Mouse (Mus musculus): ENCODE data around the gene Ppp1r16b.

Gene Ppp1r16b

DNA sequence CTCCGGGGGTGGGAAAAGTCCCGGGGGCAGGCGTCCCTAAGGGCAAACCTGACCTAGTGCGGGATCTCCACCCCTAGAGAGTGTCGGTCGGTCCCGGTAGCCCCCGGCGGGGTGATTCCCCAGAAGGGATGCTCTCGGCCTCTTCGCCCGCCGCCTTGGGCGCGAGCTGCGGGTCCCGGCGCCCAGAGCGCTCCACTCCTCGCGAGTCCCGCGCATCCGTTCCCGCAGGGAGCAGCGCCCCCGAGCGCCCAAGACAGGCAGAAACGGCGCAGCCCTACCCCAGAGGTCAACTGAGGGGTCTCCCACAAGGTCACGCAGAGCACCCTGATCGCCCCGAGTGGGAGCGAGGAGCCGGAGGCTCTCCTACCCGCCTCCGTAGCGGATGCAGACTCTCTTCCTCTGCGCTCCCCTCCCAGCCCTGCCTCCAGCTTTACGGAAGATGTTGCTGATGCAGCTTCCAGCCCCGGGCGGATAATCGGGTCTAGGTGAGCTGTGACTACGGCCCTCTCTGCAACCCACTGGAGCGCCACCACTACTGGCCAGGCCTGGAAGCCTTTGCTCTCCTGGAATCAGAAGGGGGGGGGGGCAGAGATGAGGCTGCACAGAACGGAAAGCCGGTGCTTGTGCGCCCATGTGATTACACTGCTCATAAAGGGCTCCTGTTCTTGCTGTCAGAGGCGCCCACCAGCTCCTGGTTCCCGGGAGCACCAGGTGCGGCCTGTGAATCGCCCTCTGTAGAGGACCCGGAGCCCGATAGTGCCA lies 2.7 kb downstream of the Ppp1r16b start:
- DNase-seq (ENCODE audit: low read depth in 1 of 2, low spot score in 2 of 2), result no peak

DNA sequence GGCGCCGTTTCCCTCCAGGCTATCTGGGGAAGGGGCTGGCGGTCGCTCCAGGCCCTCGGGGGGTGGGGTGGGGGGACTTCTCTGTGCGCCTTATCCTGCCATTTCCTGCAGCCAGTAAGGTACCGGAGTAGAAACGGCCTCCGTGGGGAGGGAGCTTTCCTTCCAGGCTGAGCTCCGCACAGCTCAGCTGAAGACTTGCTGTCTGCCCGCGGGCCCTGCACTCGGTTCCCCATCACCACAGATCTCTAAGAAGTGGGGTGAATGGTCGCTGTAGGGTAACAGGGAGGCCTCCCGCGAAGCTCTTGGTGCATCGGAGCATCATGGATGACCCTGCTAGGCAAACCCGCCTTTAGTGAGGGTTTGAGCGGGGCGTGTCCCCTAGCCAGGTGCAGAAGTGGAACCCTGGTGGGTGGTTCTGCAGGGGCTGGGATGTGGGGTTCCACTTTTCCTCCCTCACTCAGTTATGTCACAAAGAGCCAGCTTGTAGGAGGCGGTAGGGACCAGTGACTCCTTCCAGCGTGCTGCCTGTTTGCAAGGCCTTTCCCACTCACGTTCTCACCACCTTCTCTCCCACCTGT lies 3.3 kb downstream of the Ppp1r16b start:
- DNase-seq (ENCODE audit: low read depth in 1 of 2, low spot score in 2 of 2), result no peak

DNA sequence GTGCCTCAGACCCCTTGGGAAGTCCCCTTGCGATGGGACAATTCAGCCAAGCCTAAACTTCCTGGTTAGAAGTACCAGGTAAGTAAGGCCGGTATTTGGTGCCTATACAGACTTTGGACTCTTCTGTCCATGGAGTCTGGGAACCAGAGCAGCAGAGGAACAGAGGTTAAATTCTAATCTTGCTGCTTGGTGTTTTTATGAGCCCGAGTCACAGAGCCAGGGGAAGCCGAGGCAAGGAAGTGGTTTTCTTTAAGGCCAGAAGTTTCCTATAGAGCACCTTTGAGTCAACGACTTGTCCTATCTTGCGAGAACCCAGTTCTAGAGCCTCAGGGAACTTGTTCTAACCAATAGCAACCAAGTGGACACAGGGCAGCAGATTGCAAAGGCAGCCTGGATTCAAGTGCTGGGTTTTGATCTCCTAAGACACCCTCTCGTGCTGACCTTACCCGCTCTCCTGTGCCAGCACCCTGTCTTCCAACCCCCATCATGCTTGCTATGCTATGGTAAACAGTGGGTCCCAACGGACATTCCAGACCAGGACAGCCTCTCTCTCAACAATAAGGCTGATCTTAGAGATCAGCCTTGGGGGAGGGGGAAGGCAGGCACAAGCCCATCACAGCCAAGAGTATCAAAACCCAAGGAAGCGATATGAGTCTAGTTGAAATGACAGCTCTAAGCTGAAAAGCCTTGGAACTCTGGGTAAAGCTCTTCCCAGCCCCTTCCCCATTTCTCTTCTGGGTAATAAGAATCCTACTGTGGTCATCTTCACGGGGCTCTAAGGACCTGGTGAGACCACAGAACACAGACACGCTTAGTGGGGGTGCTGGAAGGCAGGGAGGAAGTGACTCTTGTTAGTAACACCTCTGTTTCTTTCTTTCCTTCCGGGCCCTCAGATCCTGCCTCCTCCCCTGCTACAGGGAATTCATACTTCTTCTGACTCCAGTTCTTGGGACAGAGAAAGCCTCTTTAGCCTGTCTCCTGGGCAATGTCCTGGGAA lies 4.3 kb downstream of the Ppp1r16b start:
- DNase-seq (ENCODE audit: low read depth in 1 of 2, low spot score in 2 of 2), result no peak

DNA sequence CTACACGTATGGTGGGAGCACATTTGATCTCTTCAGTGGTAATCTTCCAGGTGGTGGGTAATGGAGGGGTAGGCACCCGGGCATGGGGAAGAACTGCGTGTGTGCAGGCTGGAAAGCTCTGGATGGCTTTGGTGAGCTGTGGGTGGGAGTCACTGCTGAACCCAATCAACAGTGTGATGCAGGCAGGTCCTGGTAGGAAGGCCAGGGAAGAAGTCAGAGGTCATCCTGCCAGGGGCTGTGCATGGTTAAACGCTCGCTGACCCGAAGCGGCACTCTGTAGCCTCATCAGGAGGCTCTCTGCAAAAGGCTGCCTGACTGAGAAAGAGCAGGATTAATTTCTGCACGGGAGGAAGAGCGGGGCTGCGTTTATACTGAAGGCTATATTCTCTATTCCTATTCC lies 5.4 kb downstream of the Ppp1r16b start:
- DNase-seq (ENCODE audit: low read depth in 1 of 2, low spot score in 2 of 2), result no peak

DNA sequence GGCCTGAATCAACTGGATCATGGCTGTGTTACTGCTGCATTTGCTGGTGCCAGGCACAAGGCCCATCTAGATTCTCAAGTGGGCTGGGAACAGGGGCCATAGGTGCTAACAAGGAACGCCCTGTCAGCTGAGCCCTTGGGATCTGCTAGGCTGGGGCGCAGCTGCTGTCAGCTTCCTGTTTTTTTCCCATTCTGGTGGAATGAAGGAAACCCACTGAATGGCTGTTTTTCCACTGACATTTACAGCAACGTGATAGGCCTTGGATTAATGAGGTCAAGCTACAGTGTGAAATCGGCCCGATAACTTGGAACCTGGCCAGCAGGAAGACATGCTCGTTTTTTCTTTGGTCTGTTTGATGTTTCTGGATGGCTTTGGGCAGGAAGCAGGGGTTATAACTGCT lies 7.6 kb downstream of the Ppp1r16b start:
- no peak for DNase-seq (ENCODE audit: low read depth in 1 of 2, low spot score in 2 of 2)

DNA sequence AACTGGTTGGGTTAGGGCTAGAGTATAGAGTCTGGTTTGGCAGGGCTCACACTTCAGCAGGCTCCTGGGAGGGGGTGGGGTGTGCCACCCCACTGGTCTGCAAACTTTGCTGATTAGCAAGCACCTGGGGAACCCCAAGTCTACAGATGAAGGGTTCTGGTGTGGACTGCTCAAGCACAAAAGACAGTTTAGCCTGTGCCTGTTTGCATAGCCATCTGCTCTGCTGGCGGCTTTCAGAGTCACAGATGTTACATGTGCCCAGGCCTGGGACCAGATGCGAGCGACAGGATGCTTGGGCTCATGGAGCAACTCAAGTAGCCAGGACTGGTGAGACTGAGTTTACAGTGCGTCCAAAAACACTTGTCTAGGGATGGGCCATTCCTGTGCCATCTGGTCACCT lies 8.3 kb downstream of the Ppp1r16b start:
- DNase-seq (ENCODE audit: low read depth in 1 of 2, low spot score in 2 of 2), result no peak

DNA sequence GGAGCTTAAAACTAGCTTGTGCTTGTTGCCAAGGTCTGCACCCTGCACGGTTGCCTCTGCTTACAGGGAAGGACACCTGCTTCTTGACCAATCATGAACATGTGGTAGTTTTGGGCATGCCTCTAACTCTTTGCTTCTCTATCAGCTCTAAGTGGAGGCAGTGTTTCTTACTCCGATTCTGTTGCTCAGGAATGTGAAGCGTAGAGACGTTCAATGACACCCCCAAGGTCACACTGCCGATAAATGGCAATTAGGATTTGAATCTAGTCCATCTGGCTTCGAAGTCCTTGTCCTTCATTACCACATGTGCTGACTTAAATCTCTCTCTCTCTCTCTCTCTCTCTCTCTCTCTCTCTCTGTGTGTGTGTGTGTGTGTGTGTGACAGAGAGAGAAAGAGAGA lies 8.9 kb downstream of the Ppp1r16b start:
- no peak for DNase-seq (ENCODE audit: low read depth in 1 of 2, low spot score in 2 of 2)

DNA sequence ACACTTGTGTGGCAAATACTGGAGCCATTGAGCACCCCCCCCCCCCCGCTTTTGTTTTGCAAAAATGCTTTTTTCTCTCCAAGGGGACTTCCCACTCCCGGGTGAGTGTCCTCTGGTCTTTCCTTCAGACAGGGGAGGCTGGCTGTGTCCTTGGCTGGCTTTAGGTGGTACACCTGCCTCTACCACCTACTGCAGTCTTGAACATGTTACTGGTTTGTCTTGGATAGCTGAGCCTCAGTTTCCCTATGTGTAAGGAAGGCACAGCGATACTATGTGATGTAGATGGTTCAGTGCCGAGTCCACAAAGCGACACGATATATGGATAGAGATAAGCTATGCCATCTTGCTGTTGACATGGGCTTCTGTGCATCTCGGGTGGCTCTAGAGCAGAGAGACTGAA lies 9.6 kb downstream of the Ppp1r16b start:
- no peak for DNase-seq (ENCODE audit: low read depth in 1 of 2, low spot score in 2 of 2)

DNA sequence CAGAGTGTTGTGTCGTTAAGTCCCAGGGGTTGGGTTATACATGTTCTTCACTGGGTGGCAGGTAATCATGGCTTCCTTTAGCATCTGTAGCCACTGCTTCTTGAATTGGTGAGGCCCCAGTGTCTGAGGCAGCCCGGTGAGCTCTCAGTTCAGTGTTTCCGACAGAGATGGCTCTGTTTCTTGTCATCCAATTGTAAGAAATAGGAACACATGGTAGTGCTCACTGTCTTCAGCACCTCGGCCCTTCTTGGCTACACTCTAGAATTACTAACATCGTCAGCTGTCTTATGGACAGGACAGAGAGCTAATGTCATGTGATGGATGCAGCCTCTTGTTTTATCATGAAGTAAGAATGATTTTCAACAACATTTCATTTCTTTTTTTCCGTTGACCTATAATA lies 10.0 kb downstream of the Ppp1r16b start:
- DNase-seq (ENCODE audit: low read depth in 1 of 2, low spot score in 2 of 2), result no peak

DNA sequence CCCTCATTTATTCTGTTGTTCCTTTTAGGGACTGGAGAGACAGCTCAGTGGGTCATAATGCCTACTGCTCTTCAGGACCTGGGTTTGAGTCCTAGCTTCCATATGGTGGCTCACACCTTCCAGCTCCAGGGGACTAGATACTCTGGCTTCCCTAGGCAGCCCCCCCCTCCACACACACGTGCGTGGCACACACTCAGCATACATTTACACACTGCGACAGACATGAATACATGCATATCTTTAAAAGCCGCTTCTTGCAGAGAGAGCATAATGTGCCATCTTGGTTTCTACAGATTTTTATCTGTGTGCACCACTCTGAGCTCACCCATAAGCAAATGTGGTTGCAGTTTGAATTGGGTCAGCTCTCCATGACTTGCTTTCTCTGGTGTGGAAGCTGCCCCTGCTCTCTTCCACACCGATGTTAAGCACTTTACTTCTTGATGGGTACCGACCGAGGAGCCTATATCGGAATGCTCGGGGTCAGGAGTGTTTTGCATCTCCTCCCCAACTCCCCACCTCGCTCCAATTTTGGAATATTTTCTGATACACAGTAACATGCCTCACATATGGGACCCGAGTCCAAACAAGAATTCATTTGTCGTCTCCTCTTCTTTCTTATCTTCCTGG lies 10.8 kb downstream of the Ppp1r16b start:
- DNase-seq (ENCODE audit: low read depth in 1 of 2, low spot score in 2 of 2), result no peak

DNA sequence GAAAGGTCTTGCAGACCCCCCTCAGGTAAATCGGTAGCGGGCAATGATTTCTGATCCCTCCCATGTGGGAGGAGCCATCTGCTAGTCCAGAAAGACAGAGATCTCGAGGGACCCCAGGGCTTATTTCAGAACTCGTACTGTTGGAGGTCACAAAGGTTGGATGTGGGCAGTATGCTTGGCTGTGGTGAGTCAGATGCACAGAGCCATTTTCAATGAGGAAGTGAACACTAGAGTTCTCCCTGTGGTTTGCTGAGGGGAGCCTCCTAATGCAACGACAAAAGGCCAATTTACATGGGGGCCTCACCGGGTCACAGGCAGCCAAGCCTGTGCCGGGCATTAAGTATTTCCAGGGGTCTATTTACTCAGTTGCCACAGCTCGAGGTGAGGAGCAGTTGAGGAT lies 12.7 kb downstream of the Ppp1r16b start:
- DNase-seq (ENCODE audit: low read depth in 1 of 2, low spot score in 2 of 2), result no peak

DNA sequence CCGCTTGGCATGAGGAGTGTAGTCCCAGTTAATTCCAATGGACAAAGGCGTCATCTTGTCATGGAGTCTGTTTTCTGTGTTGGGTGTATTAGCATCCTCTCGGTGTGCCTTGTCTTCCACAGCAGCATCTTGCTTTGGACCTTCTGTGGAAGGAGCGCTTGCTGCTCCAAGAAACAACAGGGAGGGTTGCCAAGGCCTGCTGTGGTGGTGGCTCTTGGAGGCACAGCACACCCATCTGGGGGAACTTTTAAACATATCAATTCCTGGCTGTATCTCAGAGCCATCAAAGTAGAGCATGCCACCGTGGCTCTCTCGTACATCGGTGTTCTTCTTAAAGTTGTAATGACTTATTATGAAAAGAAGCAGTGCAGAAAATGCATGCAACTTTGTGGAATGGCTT lies 13.9 kb downstream of the Ppp1r16b start:
- no peak for DNase-seq (ENCODE audit: low read depth in 1 of 2, low spot score in 2 of 2)

DNA sequence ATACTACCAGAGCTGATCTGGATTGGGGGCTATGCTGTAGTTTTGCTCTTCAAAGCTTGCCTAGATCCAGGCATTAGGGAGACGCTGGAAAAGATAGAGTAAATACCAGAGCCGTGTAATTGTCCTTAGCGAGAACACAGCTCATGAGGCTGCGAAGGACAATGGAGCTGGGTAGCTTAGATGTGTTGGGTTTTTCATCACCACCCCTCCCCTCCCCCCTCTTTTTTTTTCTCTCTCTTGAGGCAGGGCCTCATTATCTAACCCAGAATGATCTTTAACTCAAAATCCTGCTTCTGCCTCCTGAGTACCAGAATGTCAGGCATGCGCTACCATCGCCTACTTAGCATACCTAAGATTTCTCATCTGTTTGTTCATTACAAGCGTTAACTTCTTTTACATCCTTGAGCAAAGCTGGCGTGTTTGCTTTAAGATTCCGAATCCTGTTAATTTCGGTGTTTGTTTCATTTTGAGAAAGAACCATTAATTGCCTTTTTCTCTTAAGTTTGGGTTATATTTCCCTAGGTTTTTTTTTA lies 15.2 kb downstream of the Ppp1r16b start:
- no peak for DNase-seq (ENCODE audit: low read depth in 1 of 2, low spot score in 2 of 2)

DNA sequence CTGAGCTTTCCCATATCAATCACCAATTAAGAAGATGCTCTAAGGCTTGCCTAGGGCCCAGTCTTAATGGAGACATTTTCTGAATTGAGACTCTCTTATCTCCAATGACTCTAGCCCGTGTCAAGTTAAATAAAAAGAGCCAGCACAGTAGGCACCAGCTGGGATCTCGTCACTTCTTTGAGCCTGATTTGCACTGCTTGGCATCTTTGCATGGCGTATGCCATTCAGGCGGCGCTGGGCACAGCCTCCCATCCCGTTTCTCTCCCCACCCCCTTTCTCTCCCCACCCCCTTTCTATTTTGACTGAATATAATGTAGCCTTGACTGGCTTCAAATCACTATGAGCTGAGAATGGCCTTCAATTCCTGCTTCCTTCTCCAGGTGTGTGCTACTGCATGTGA lies 16.5 kb downstream of the Ppp1r16b start:
- no peak for DNase-seq (ENCODE audit: low read depth in 1 of 2, low spot score in 2 of 2)

DNA sequence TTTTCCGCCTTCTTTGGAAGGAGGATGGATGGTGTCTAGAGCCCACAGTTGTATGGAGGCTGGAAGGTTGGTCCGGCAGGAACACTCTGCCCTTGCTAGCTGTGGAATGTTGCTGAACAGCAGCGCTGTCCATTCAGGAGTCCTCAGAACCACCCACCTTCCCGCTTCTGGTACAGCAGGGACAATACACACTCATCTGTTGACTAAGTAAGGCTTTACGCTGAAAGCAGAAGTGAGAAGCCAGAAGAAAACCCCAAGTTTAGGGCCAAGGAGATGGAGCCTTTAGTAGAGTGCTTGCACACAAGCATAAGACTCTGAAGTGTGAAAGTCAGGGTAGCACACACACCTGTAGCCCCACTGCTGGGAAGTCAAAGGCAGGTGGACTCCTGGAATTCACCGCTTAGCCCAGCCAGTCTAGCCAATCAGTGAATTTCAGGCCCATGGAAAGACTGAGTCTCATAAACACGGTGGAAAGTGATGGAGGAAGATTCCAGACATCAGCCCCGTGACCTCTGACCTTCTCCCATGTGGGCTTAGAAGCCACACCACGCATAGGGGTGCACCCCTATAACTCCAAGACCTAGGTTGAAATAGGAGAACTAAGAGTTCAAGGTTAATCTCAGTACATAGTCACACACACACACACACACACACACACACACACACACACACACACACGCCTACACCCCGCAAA lies 17.3 kb downstream of the Ppp1r16b start:
- DNase-seq (ENCODE audit: low read depth in 1 of 2, low spot score in 2 of 2), result no peak

DNA sequence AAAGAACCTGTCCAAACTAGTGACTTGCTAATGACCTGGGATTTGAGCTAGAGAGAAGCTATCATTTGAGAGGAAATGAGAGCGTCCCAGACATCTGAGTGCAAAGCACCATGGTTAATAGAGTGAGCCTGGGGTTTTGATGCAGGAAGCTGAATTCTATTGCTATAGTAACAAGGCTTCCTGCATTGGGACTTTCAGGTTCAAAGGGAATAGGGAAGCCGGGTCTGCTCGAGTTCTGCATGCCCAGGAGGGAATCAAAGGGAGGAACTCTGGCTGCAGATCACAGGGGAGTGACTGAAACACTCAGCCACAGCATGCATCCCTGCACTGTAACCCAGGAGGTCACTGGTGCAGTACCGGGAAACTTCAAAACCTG lies 17.8 kb downstream of the Ppp1r16b start:
- DNase-seq (ENCODE audit: low read depth in 1 of 2, low spot score in 2 of 2), result no peak

DNA sequence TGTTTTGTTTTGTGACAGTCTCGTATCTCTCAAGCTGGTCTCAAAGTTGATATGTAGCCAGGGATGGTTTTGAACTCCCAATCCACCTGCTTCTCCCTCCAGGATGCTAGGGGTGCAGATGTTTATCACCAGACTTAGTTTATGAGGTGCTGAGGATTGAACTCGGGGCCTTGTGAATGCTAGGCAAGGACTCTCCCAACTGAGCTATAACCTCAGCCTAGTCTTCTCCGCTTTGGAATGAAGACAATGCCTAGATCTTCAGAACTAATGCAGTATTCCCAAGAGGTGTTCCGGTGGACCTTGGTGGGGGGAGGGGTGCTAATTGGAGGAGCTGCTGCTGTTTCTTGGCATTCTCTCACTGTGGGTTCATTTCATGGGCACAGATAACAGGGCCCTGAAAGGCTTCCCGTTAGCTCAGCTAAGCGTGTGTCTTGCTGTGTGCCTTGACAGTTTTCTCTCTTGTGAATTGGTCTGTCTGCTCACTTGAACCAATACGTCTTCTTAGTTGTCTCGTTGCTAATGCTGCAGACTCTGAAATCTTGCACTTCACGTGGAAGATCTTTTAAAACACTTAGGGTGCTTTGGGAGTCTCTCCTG lies 19.1 kb downstream of the Ppp1r16b start:
- DNase-seq (ENCODE audit: low read depth in 1 of 2, low spot score in 2 of 2), result no peak

DNA sequence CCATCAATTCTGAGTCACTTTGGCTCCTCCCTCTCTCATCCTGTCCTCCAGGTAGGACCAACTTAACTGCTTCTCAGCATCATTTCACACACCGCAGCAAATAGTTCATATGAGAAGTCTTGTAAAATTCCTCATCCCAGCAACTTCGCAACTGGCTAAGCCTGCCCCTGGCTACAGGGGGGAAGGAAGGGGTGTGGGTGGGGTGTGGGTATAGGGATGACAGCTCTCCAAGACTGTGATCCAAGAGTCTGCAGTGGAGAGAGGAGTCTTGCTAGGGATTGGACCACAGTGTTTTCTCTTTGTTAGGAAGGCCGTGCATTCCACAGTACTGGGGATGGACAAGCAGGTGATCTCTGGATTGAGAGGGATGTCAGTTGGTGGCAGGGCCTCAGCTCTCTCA lies 19.7 kb downstream of the Ppp1r16b start:
- DNase-seq (ENCODE audit: low read depth in 1 of 2, low spot score in 2 of 2), result no peak

DNA sequence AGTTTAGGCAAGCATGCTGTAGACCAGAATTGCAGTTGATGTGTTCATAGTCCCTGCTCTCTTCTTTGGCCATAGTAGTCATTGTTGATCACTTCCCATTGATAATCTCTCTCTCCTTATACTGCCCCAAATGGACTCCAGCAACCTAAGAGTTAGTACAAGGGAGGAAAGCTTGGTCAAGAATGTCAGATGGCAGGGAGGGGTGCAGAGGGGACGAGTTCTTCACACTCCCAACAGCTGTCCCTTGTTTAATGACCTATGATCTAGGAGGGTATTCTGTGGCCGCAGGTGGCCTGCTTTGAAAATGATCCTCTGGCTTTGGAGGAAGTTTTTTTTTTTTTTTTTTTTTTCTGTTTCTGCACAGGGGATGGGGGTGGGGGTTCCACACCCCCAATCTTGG lies 21.2 kb downstream of the Ppp1r16b start:
- no peak for DNase-seq (ENCODE audit: low read depth in 1 of 2, low spot score in 2 of 2)

DNA sequence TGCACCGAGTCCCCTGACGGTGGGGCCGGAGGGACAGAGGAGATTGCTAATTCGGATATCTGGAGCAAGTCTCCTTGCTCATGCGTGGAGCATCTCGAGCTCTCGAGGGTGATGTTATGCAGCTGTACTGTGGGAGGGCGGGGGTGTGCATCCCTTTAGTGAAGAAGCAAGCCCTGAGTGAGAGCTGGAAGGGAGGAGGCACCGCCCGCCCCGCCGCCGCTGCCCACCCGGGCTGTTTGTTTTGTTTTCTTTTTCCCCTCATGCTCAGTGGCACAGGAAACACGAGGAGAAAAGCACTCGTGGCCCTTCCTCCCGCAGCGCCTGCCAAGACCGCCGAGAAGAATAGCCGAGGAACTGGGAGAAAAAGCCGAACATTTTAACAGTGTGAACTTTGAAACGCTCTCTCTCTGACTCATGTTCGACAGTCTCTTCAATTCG lies 22.6 kb downstream of the Ppp1r16b start:
- no peak for DNase-seq (ENCODE audit: low read depth in 1 of 2, low spot score in 2 of 2)
